Mouse (Mus musculus): ENCODE data around the gene Gm49321. TPM values are rescaled to one million over a fixed set of nuclear protein-coding genes. Genes with fewer than 3 reads are reported as not detected.

Gm49321 gene
- polyA plus RNA-seq (2015; fragmentation: Nextera tagmentation; extraction: Ambion mirVana), result 7.2 and 11.2 TPM in 2 replicates

DNA sequence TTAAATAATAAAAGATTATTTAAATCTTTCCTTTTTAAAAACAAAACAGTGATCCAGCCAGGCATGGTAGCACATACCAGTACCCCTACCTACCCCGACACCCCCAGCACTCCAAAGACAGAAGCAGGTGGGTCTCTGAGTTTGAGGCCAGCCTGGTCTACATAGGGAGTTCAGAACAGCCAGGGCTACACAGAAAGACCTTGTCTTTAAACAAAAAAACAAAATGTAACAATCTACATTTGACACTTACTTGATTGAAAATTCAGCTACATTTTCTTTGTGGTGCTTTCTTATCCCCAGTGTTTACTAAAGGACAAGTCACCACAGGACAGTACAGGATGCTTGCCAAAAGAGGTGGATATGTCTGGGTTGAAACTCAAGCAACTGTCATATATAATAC, at the start of gene Gm49321:
Gm49321 (plus strand) TSS at position 301 of the 400 bp plus-strand sequence.

DNA sequence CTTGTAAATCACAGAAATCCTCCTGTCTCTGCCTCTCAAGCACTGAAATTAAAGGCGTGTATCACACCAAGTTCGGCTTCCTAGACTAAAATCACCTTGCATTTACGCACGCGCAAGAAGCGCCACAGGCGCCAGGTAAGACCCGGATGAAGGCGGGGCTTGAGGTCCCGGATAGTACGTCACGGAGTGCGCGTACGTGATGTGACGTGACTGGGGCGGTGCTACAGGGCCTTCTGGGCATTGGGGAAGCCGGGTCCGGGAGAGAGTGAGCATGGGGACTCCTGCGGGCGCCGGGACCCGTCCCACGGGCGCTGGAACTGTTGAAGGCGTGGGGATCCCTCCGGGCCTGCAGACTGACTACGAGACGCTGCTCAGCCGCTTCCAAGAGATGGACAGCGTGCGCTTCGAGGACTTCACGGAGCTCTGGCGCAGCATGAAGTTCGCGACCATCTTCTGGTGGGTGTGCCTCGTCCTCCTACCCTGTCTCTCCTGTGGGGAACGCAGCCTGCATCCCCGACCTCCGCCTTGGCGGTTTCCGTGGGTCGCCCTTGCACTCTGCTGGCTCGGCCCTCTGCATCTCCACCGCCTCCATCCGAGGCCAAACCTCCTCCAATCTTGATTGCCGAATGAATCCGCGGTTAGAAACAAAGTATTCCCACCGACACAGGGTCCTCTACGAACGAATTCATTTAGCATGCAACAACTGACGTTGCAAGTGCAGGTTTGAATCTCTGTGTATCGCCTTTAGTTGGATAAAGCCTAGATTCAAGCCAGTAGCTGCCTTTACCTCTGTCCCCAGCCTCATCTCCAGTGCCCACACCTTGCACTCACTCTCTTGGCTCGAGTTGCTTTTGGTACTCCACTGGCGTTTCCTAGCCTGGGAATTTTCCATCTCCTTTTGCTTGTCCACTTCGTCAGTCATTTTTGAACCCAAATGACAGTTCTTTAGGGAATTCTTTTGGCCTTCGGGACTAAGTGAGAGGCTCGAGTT, 27.1 kb downstream of the Gm49321 start, which contains the start of gene Snapc1:
Snapc1 (plus strand) TSS at position 191 of the 991 bp plus-strand sequence.

DNA sequence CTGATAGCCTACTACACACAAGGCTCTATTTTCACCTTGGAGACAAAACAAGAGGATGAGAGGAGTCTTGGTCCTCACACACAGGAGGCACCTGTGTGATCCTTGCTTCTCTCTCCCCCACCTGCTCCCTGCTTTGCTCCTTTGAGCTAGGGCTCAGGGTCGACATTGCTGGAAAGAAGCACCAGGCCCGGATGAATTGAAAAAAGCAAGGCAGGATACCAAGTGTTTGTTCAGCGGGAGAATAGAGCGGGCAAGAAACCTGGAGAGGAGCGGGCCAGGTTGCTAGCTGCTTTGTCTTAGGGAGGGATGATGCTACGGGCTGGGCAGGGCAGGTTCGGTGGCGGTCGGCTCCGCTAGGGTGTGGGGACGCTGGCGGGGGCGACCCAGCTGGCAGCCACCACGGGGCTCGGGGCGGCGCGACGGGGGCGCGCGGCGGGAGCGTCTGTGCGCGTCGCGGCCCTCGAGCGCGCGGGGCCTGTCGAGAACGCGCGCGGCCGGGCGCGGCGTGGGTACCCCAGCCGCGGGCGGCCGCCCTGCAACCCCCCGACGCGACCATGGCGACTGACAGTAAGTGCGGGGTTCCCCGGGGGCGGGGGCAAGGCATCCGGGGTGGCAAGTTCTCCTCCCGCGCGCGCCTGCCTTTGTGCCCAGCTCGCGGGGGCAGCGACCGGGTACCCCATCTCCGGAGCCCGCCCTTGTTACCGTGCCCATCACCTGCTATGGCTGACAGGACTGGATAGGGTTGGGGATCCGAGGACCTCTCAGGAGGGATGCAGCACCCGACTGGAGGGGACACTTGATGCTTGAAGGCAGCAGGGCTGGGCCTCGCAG, 60.1 kb downstream of the Gm49321 start, which contains the start of gene Syt16:
Syt16 (plus strand) TSS at position 365 of the 831 bp plus-strand sequence.

Other genes with a start within 250 kb of the Gm49321 start
- gene Hif1a, start 36.3 kb upstream of the Gm49321 start, polyA plus RNA-seq (2015; fragmentation: Nextera tagmentation; extraction: Ambion mirVana), result 31.9 and 39.1 TPM in 2 replicates
- 10.2 and 14.2 TPM in 2 replicates for gene Snapc1, start 26.8 kb downstream of the Gm49321 start, polyA plus RNA-seq (2015; fragmentation: Nextera tagmentation; extraction: Ambion mirVana)
- 2.6 and 6.3 TPM in 2 replicates for gene Syt16, start 60.0 kb downstream of the Gm49321 start, polyA plus RNA-seq (2015; fragmentation: Nextera tagmentation; extraction: Ambion mirVana)

Measured in adrenal gland, postnatal 0 days (tissue).